Mouse (Mus musculus) intestine, embryonic 14.5 days (tissue): ENCODE data around the gene Pif1. TPM values are rescaled to one million over a fixed set of nuclear protein-coding genes. Genes with fewer than 3 reads are reported as not detected.

ENCODE experiments used
- ATAC-seq: fragments of 200-750 bp; cut with Nextera tagmentation; replicated peaks from 2 replicates; pipeline ENCODE4 v1.8.0; 2017; ENCODE audit warnings: low read depth, moderate number of reproducible peaks, moderate TSS enrichment, moderate library complexity; ENCODE audit not compliant: low FRiP score, low TSS enrichment
- DNase-seq: peaks from one replicate; pipeline ENCODE4 v3.0.0-alpha.2; 2018; ENCODE audit warnings: low spot score
- H3K27ac ChIP-seq: fragments of 300-500 bp; sonication (generic); 2 replicates; pipeline ENCODE4 v1.5.1; 2014; ENCODE audit warnings: low read depth, mild to moderate bottlenecking, control low read depth
- H3K27me3 ChIP-seq: fragments of 300-500 bp; sonication (generic); replicated peaks from 2 replicates; pipeline ENCODE4 v1.6.1; 2014; ENCODE audit warnings: low read length, control low read depth; ENCODE audit not compliant: control insufficient read depth, insufficient read depth
- H3K36me3 ChIP-seq: fragments of 300-500 bp; sonication (generic); 2 replicates; pipeline ENCODE4 v1.6.1; 2014; ENCODE audit warnings: low read length, control low read depth; ENCODE audit not compliant: control insufficient read depth, insufficient read depth
- H3K4me1 ChIP-seq: fragments of 300-500 bp; sonication (generic); replicated peaks from 2 replicates; pipeline ENCODE4 v1.6.1; 2014; ENCODE audit warnings: low read length, control low read depth, mixed read lengths; ENCODE audit not compliant: control insufficient read depth, insufficient read depth
- H3K4me2 ChIP-seq: fragments of 300-500 bp; sonication (generic); 2 replicates; pipeline ENCODE4 v1.6.1; 2014; ENCODE audit warnings: low read length
- H3K4me3 ChIP-seq: fragments of 300-500 bp; sonication (generic); 2 replicates; pipeline ENCODE4 v1.5.1; 2014; ENCODE audit warnings: low read depth, low read length, control low read depth, mixed read lengths
- H3K9ac ChIP-seq: fragments of 300-500 bp; sonication (generic); 2 replicates; pipeline ENCODE4 v1.6.1; 2014; ENCODE audit warnings: mild to moderate bottlenecking, low read length
- H3K9me3 ChIP-seq: fragments of 300-500 bp; sonication (generic); 2 replicates; pipeline ENCODE4 v1.6.1; 2016; ENCODE audit warnings: low read length, control low read depth; ENCODE audit not compliant: control insufficient read depth
- WGBS: fragments of 180-500 bp; shearing (Covaris S2); extraction: QIAGEN DNeasy Blood & Tissue Kit; methylation state at CpG from one replicate; pipeline ENCODE4 v1.1.7; 2014; 5-methylcytosine and 5-hydroxymethylcytosine counted together
- polyA plus RNA-seq: library from polyadenylated mRNA; unstranded; fragments of >200 nt; fragmentation: Nextera tagmentation; extraction: Ambion mirVana; gene quantifications from 2 replicates; pipeline ENCODE4 v1.2.1, GENCODE M21; 2014

The Pif1 gene
- polyA plus RNA-seq, 1 experiment from 2014 or later, result 8.1 TPM

GRCm38 (mm10) chr9:65547111-65547510 is 39.8 kb upstream of the Pif1 start:
- no peaks in the 10 kb centered on the region for H3K36me3 ChIP-seq
- DNase-seq (no peak), ATAC-seq (no peak)
- H3K4me3 ChIP-seq, result no peak overlapping the region
- peaks cover 33% of the 10 kb centered on the region for H3K4me1 ChIP-seq
- H3K4me2 ChIP-seq, result no peak overlapping the region
- 79% methylated on average over 5 of the region's 5 CpGs for WGBS
- H3K9me3 ChIP-seq, result no peaks in the 10 kb centered on the region
- no peaks in the 10 kb centered on the region for H3K27me3 ChIP-seq
- H3K27ac ChIP-seq, result 0 out of 2 replicates have a peak overlapping the region, but pooled peaks have one; percentile 33
- H3K9ac ChIP-seq, result no peak overlapping the region

GRCm38 (mm10) chr9:65547844-65548243 is 39.1 kb upstream of the Pif1 start:
- Histone ChIP-seq H3K27ac (no peak overlapping the region), H3K9ac (no peak overlapping the region)

DNA sequence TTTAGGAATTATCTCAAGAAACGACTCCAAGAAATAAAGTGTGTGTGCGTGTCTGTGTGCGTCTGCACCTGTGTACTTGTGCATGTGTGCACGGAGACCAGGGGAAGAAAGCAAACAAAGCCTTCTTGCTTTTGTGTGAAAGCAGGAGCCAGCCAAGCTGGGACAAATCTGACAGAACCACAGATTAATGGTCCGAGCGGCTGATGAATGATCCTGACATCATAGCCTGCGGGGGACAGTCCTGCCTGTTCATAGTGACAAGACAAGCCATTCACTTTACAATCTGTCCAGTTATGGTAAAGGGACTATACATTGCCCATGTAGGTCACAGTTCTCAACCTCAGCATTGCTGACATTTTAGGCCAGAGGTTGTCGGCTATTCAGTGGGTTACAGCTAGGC is 38.6 kb upstream of the Pif1 start:
- Histone ChIP-seq H3K4me1 (peaks cover 33% of the 10 kb centered on the region), H3K27me3 (no peaks in the 10 kb centered on the region), H3K36me3 (0 out of 2 replicates have a peak, but pooled peaks cover 7% of the 10 kb centered on the region), H3K4me3 (no peak overlapping the region), H3K27ac (no peak overlapping the region), H3K9ac (no peak overlapping the region), H3K4me2 (no peak overlapping the region), H3K9me3 (no peaks in the 10 kb centered on the region)
- DNase-seq (no peak), ATAC-seq (no peak)
- 72% methylated on average over 8 of the region's 8 CpGs for WGBS

More at GRCm38 (mm10) chr9:65547844-65548243, 39.1 kb upstream of the Pif1 start:
- no peak for ATAC-seq
- no peaks in the 10 kb centered on the region for H3K27me3 ChIP-seq
- peaks cover 33% of the 10 kb centered on the region for H3K4me1 ChIP-seq
- 0 out of 2 replicates have a peak, but pooled peaks cover 7% of the 10 kb centered on the region for H3K36me3 ChIP-seq
- no peak overlapping the region for H3K4me3 ChIP-seq
- no peak overlapping the region for H3K4me2 ChIP-seq
- WGBS, result 67% methylated on average over 4 of the region's 4 CpGs
- no peaks in the 10 kb centered on the region for H3K9me3 ChIP-seq
- no peak for DNase-seq

GRCm38 (mm10) chr9:65549139-65549538 is 37.8 kb upstream of the Pif1 start:
- H3K4me1 ChIP-seq, result peaks cover 34% of the 10 kb centered on the region
- H3K9ac ChIP-seq, result no peak overlapping the region
- 0 out of 2 replicates have a peak, but pooled peaks cover 7% of the 10 kb centered on the region for H3K36me3 ChIP-seq
- no peaks in the 10 kb centered on the region for H3K9me3 ChIP-seq
- no peak overlapping the region for H3K27ac ChIP-seq
- no peak overlapping the region for H3K4me2 ChIP-seq
- no peak for DNase-seq
- no peaks in the 10 kb centered on the region for H3K27me3 ChIP-seq
- H3K4me3 ChIP-seq, result no peak overlapping the region
- WGBS, result 88% methylated on average over 3 of the region's 3 CpGs
- no peak for ATAC-seq

GRCm38 (mm10) chr9:65549643-65550042 is 37.3 kb upstream of the Pif1 start:
- H3K4me1 ChIP-seq, result peaks cover 39% of the 10 kb centered on the region
- no peak overlapping the region for H3K9ac ChIP-seq
- 81% methylated on average over 5 of the region's 5 CpGs for WGBS
- H3K4me2 ChIP-seq, result no peak overlapping the region
- H3K27me3 ChIP-seq, result no peaks in the 10 kb centered on the region
- DNase-seq (no peak), ATAC-seq (no peak)
- H3K27ac ChIP-seq, result peak overlapping the region; percentile 98
- H3K9me3 ChIP-seq, result no peaks in the 10 kb centered on the region
- no peak overlapping the region for H3K4me3 ChIP-seq
- H3K36me3 ChIP-seq, result 0 out of 2 replicates have a peak, but pooled peaks cover 7% of the 10 kb centered on the region

DNA sequence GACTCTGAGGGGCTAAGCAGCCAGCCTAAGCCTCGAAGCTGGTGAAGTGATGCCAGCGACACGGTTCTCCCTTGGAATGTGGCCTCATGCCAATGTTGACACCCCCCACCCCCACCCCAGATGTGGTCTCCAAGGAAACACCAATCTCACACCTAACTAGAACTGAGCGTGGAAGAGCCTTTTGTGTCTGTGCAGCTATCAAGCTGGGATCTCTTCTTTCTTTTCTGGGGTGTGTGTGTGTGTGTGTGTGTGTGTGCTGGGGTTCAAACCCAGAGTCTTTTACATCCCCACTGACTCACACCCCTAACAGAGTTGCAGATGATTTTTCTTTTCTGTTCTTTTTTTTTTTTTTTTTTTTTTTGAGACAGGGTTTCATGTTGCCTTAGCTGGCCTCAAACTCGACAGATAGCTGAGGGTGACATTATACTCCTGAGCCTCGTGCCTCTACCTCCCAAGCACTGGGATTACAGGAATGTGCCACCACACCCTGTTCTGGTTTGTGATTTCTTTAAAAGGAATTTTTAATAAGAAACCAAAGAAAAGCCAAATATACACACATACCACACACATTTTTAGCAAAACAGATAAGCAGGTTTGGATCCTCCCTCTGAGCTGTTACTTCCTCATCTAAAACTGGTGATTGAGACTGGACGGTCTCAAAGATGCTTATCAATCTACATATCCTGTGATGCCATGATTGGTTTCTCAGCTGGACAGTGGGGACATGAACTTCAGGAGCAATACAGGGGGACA is 36.7 kb upstream of the Pif1 start:
- peak overlapping the region; percentile 98 for H3K27ac ChIP-seq
- H3K9me3 ChIP-seq, result no peaks in the 10 kb centered on the region
- peak overlapping the region; percentile 34 for H3K9ac ChIP-seq
- 29% methylated on average over 7 of the region's 7 CpGs for WGBS
- H3K27me3 ChIP-seq, result no peaks in the 10 kb centered on the region
- H3K4me3 ChIP-seq, result no peak overlapping the region
- ATAC-seq, result no peak
- 0 out of 2 replicates have a peak, but pooled peaks cover 7% of the 10 kb centered on the region for H3K36me3 ChIP-seq
- peaks cover 46% of the 10 kb centered on the region for H3K4me1 ChIP-seq
- no peak for DNase-seq
- 0 out of 2 replicates have a peak overlapping the region, but pooled peaks have one; percentile 15 for H3K4me2 ChIP-seq

DNA sequence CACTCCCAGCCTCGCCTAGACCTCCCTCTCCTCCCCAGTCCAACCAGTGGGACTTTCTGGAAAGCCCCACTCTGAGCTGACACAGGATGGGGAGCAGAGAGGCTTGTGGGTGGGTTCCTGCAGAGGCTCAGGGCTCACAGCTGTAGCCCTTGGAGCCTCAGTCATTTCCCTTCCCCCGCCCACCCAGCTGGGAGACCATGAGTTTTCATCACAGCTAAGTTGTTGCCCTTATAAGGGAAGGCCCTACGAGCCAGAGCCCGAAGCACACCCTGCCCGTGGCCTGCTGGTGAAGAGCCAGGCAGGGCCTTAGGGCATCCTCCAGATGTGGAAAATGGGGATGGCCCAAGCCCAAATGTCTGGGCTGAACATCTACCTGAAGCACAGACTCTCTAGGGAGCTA is 35.9 kb upstream of the Pif1 start:
- Histone ChIP-seq H3K4me1 (peaks cover 48% of the 10 kb centered on the region), H3K27ac (peak overlapping the region; percentile 98), H3K27me3 (no peaks in the 10 kb centered on the region), H3K4me3 (no peak overlapping the region), H3K9me3 (no peaks in the 10 kb centered on the region), H3K9ac (peak overlapping the region; percentile 34), H3K4me2 (no peak overlapping the region), H3K36me3 (peaks cover 11% of the 10 kb centered on the region; the same call in 1 of the 2 replicates)
- peak; percentile 79 for DNase-seq
- WGBS, result 15% methylated on average over 5 of the region's 5 CpGs
- peak; percentile 87 for ATAC-seq

DNA sequence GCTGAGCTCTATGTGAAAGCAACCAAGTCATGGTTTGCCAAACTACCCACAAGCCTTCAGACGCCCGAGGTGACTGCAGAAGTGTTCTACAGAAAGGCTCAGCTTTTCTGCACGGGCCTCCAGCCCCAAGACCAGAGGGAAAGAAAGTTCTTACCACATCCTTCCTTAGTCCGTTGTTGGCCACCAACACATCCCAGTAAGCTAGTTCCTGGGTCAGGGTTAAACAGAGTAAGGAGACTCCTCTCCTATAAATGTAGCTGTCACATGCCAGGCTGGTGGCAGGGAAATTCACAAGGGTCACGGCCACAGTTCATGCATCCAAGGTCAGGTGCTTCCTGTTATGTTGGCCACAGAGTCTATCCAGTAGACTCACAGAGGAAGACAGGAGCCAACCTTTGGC is 34.8 kb upstream of the Pif1 start:
- no peaks in the 10 kb centered on the region for H3K27me3 ChIP-seq
- ATAC-seq (no peak), DNase-seq (no peak)
- H3K4me1 ChIP-seq, result peaks cover 44% of the 10 kb centered on the region
- no peaks in the 10 kb centered on the region for H3K9me3 ChIP-seq
- no peak overlapping the region for H3K4me3 ChIP-seq
- H3K4me2 ChIP-seq, result no peak overlapping the region
- H3K9ac ChIP-seq, result no peak overlapping the region
- WGBS, result 90% methylated on average over 5 of the region's 5 CpGs
- H3K36me3 ChIP-seq, result peaks cover 21% of the 10 kb centered on the region
- peak overlapping the region; percentile 98; the same call in 1 of the 2 replicates for H3K27ac ChIP-seq

DNA sequence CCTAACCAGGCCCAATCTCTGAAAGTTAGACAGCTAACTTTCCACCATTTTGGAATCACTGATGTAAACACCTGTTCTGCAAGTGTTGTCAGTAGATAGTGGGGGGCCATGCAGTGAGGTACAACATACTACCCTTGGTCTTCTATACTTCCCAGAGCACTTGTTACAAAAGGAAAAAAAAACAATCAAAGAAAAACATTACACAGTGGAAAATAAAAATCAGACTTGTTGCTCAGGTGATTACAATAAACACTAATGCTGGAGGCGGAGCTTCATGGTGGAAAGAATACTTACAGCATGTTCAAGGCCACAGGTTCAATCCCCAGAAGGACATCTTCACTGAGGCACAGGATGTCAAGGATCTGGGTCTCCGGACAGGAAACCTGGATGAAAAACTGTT is 34.2 kb upstream of the Pif1 start:
- Histone ChIP-seq H3K4me3 (no peak overlapping the region), H3K9me3 (no peaks in the 10 kb centered on the region), H3K4me1 (peaks cover 44% of the 10 kb centered on the region), H3K36me3 (peaks cover 25% of the 10 kb centered on the region), H3K27me3 (no peaks in the 10 kb centered on the region), H3K4me2 (no peak overlapping the region), H3K27ac (no peak overlapping the region), H3K9ac (no peak overlapping the region)
- 97% methylated on average over 2 of the region's 2 CpGs for WGBS
- no peak for DNase-seq
- no peak for ATAC-seq
